Comparison of ENCODE assay signal across 19 mouse cellular contexts in genomic region chr17:64275188-64275587, GRCm38 (mm10). TPM values are rescaled to one million over a fixed set of nuclear protein-coding genes. Genes with fewer than 3 reads are reported as not detected.
DNase-seq lines count a peak whose midpoint lies in the region; ATAC-seq and TF ChIP-seq lines count a peak whose summit lies in the region.
"Had no signal": no experiment of that assay in that cellular context is flagged by ENCODE, and none has a peak within 500 bp of the region (broad histone marks: within the 10 kb centered on the region; RNA-seq: fewer than 3 reads in every experiment).

No protein-coding gene starts in this region.

- H3K27ac ChIP-seq in cerebellum, adult 2 months (ENCODE audit: insufficient read depth, low read length), result no peak overlapping the region
- H3K27ac ChIP-seq in heart, embryonic 13.5 days (replicated peaks), result 0 out of 2 replicates have a peak overlapping the region, but pooled peaks have one; percentile 32
- no peak overlapping the region for H3K27ac ChIP-seq in midbrain, embryonic 11.5 days (ENCODE audit: low read depth, low read length)
- no peak overlapping the region for H3K27ac ChIP-seq in midbrain, embryonic 14.5 days (replicated peaks; ENCODE audit: low read depth, low read length)
- no peak overlapping the region for H3K27ac ChIP-seq in limb, embryonic 15.5 days
- H3K27ac ChIP-seq: forebrain, embryonic 15.5 days; hindbrain, embryonic 13.5 days had no signal

- 41% methylated on average over 4 of the region's 4 CpGs for WGBS in cerebellum, adult 2 months
- WGBS in heart, embryonic 13.5 days, result 70% methylated on average over 4 of the region's 4 CpGs
- 94% methylated on average over 4 of the region's 4 CpGs for WGBS in midbrain, embryonic 11.5 days
- WGBS in midbrain, embryonic 14.5 days, result 88% methylated on average over 4 of the region's 4 CpGs
- WGBS in limb, embryonic 15.5 days, result 84% methylated on average over 4 of the region's 4 CpGs

- no peaks in the 10 kb centered on the region for H3K9me3 ChIP-seq in heart, embryonic 13.5 days
- H3K9me3 ChIP-seq in midbrain, embryonic 11.5 days (ENCODE audit: control insufficient read depth, low read length), result no peaks in the 10 kb centered on the region
- H3K9me3 ChIP-seq in midbrain, embryonic 14.5 days (ENCODE audit: control insufficient read depth, low read length), result no peaks in the 10 kb centered on the region
- H3K9me3 ChIP-seq in limb, embryonic 15.5 days, result no peaks in the 10 kb centered on the region
- H3K9me3 ChIP-seq: forebrain, embryonic 15.5 days; G1E; heart, embryonic 12.5 days; hindbrain, embryonic 13.5 days had no signal

- no peak for TF ChIP-seq CTCF in cerebellum, adult 2 months (IDR thresholded peaks at IDR 0.05; ENCODE audit: borderline replicate concordance, insufficient read depth, low read depth, low read length)

- H3K27me3 ChIP-seq in cerebellum, adult 2 months (ENCODE audit: control insufficient read depth, insufficient read depth, low read length), result no peaks in the 10 kb centered on the region
- no peaks in the 10 kb centered on the region for H3K27me3 ChIP-seq in heart, embryonic 13.5 days (replicated peaks)
- no peaks in the 10 kb centered on the region for H3K27me3 ChIP-seq in midbrain, embryonic 11.5 days (ENCODE audit: control insufficient read depth, insufficient read depth, low read length)
- H3K27me3 ChIP-seq in midbrain, embryonic 14.5 days (ENCODE audit: control insufficient read depth, insufficient read depth, low read length), result no peaks in the 10 kb centered on the region
- H3K27me3 ChIP-seq in limb, embryonic 15.5 days, result no peaks in the 10 kb centered on the region
- H3K27me3 ChIP-seq: forebrain, embryonic 15.5 days; heart, embryonic 12.5 days; hindbrain, embryonic 13.5 days had no signal

- no peaks in the 10 kb centered on the region for H3K4me1 ChIP-seq in cerebellum, adult 2 months (ENCODE audit: control insufficient read depth, insufficient read depth, low read length)
- peaks cover 35% of the 10 kb centered on the region for H3K4me1 ChIP-seq in heart, embryonic 13.5 days
- H3K4me1 ChIP-seq in midbrain, embryonic 11.5 days (ENCODE audit: control insufficient read depth, insufficient read depth, low read length), result no peaks in the 10 kb centered on the region
- no peaks in the 10 kb centered on the region for H3K4me1 ChIP-seq in midbrain, embryonic 14.5 days (ENCODE audit: control insufficient read depth, insufficient read depth, low read length)
- H3K4me1 ChIP-seq in limb, embryonic 15.5 days, result no peaks in the 10 kb centered on the region
- H3K4me1 ChIP-seq: forebrain, embryonic 15.5 days; hindbrain, embryonic 13.5 days had no signal

- peaks cover 21% of the 10 kb centered on the region for H3K36me3 ChIP-seq in heart, embryonic 13.5 days
- H3K36me3 ChIP-seq in midbrain, embryonic 11.5 days (ENCODE audit: control insufficient read depth, insufficient read depth, low read length), result peaks cover 3% of the 10 kb centered on the region; the same call in 1 of the 2 replicates
- peaks cover 10% of the 10 kb centered on the region; the same call in 1 of the 2 replicates for H3K36me3 ChIP-seq in midbrain, embryonic 14.5 days (ENCODE audit: control insufficient read depth, insufficient read depth, low read length)
- H3K36me3 ChIP-seq in limb, embryonic 15.5 days, result peaks cover 17% of the 10 kb centered on the region; the same call in 1 of the 2 replicates
- H3K36me3 ChIP-seq: forebrain, embryonic 15.5 days had no signal

- DNase-seq in cerebellum, adult 2 months, result no peak
- no peak for DNase-seq in heart, postnatal 14 days
- DNase-seq in midbrain, embryonic 11.5 days (ENCODE audit: low spot score, missing footprints), result peak; percentile 72
- no peak for DNase-seq in midbrain, embryonic 14.5 days
- DNase-seq: adrenal gland, adult 8-10 months; adrenal gland, postnatal 36 days; B cell, adult 2 months; cerebellum, adult 11 months; cerebellum, adult 9-10 months; cerebellum, postnatal 25 days; gastrocnemius, postnatal 10 days had no signal

- no peak overlapping the region for H3K4me3 ChIP-seq in cerebellum, adult 2 months (replicated peaks; ENCODE audit: insufficient read depth, low read depth, low read length)
- H3K4me3 ChIP-seq in heart, embryonic 13.5 days, result no peak overlapping the region
- no peak overlapping the region for H3K4me3 ChIP-seq in midbrain, embryonic 11.5 days (ENCODE audit: low read depth, low read length)
- H3K4me3 ChIP-seq in midbrain, embryonic 14.5 days (replicated peaks; ENCODE audit: low read depth, low read length), result no peak overlapping the region
- no peak overlapping the region for H3K4me3 ChIP-seq in limb, embryonic 15.5 days
- H3K4me3 ChIP-seq: forebrain, embryonic 15.5 days; heart, embryonic 12.5 days; hindbrain, embryonic 13.5 days had no signal

- no peak overlapping the region for H3K4me2 ChIP-seq in heart, embryonic 13.5 days
- H3K4me2 ChIP-seq in midbrain, embryonic 11.5 days, result no peak overlapping the region
- H3K4me2 ChIP-seq in midbrain, embryonic 14.5 days (ENCODE audit: low read length), result no peak overlapping the region
- H3K4me2 ChIP-seq in limb, embryonic 15.5 days, result no peak overlapping the region
- H3K4me2 ChIP-seq: forebrain, embryonic 15.5 days; heart, embryonic 12.5 days; hindbrain, embryonic 13.5 days had no signal

- peak; percentile 8 for ATAC-seq in cerebellum, adult (ENCODE audit: insufficient number of reproducible peaks, low FRiP score, low TSS enrichment)
- no peak for ATAC-seq in heart, embryonic 13.5 days (ENCODE audit: extremely low read depth, insufficient number of reproducible peaks, low FRiP score, low TSS enrichment)
- ATAC-seq in midbrain, embryonic 11.5 days (ENCODE audit: low FRiP score), result no peak
- ATAC-seq in midbrain, embryonic 14.5 days (ENCODE audit: low FRiP score, low TSS enrichment), result no peak
- ATAC-seq in limb, embryonic 15.5 days (ENCODE audit: insufficient number of reproducible peaks, low FRiP score, low TSS enrichment, low read depth), result 0 out of 2 replicates have a peak, but pooled peaks have one; percentile 30
- ATAC-seq: CD4-positive, CD25-positive, alpha-beta regulatory T cell, adult 4 months had no signal

- no peak for TF ChIP-seq POLR2A in cerebellum, adult 2 months (IDR thresholded peaks at IDR 0.05; ENCODE audit: borderline replicate concordance, insufficient read depth, low read length)

- H3K9ac ChIP-seq in heart, embryonic 13.5 days, result no peak overlapping the region
- H3K9ac ChIP-seq in midbrain, embryonic 11.5 days (ENCODE audit: low read length), result no peak overlapping the region
- no peak overlapping the region for H3K9ac ChIP-seq in midbrain, embryonic 14.5 days (replicated peaks; ENCODE audit: low read length)
- no peak overlapping the region for H3K9ac ChIP-seq in limb, embryonic 15.5 days
- H3K9ac ChIP-seq: forebrain, embryonic 15.5 days; heart, embryonic 12.5 days; hindbrain, embryonic 13.5 days had no signal

- intact Hi-C loops in heart, postnatal 14 days (cut with DNase I), result no loop called here

RNA-seq across cellular contexts. Expression of gene Pja2, which starts 56.5 kb away (rescaled TPM):
- 150 and 160 TPM in 2 replicates for polyA plus RNA-seq in cerebellum, adult 2 months (2012; rRNA removed)
- polyA plus RNA-seq in heart, embryonic 13.5 days (2015; fragmentation: Nextera tagmentation; extraction: Ambion mirVana), result 68.4 and 75.7 TPM in 2 replicates
- 100 to 1,000 TPM; 110 to 118 TPM for total RNA-seq in heart, postnatal 14 days (2021)
- polyA plus RNA-seq in midbrain, embryonic 11.5 days (2014; fragmentation: Nextera tagmentation; extraction: Ambion mirVana), result 83.6 and 95.4 TPM in 2 replicates
- 172 and 195 TPM in 2 replicates for polyA plus RNA-seq in midbrain, embryonic 14.5 days (2014; fragmentation: Nextera tagmentation; extraction: Ambion mirVana)
- polyA plus RNA-seq in limb, embryonic 15.5 days (2015; fragmentation: Nextera tagmentation; extraction: Ambion mirVana), result 74.5 and 87.7 TPM in 2 replicates

Comparison
In these comparisons a context has a peak if more than half of its experiments do, and no peak if none do; other contexts are left out.
1. ATAC-seq: peak in cerebellum, adult (single experiment) and limb, embryonic 15.5 days (single experiment); none in heart, embryonic 13.5 days (single experiment), midbrain, embryonic 11.5 days (single experiment) and midbrain, embryonic 14.5 days (single experiment).